Mouse (Mus musculus): ENCODE results near the gene Ciita. TPM values are rescaled to one million over a fixed set of nuclear protein-coding genes. Genes with fewer than 3 reads are reported as not detected.

Ciita gene
- polyA plus RNA-seq, 1 experiment from 2014 or later = 0.33 TPM

DNA sequence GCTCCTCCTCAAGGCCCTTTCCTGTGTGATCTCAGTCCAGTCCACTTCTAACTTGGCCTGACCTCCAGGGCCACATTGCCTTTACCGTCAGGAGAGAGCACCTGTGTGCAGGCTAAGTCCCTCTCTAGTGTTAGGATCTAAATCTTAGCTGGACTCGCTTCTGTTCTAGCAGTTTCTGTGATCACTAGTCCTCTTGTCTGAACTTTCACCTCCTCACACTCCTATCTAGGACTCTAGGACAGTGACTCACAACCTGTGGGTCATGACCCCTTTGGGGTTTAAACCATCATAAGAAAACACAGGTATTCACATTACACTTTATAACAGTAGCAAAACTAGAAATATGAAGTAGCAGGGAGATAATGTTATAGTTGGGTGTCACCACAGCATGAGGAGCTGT lies 28.0 kb upstream of the Ciita start:
- H3K9me3 ChIP-seq = no peaks in the 10 kb centered on the region
- no peaks in the 10 kb centered on the region for H3K36me3 ChIP-seq
- H3K9ac ChIP-seq = no peak overlapping the region
- H3K27me3 ChIP-seq (replicated peaks) = no peaks in the 10 kb centered on the region
- H3K4me1 ChIP-seq = peaks cover 13% of the 10 kb centered on the region
- WGBS = 94% methylated on average over 2 of the region's 2 CpGs
- ATAC-seq (ENCODE audit: low FRiP score, low read depth) = no peak
- no peak overlapping the region for H3K4me2 ChIP-seq (replicated peaks)
- no peak overlapping the region for H3K4me3 ChIP-seq
- no peak overlapping the region for H3K27ac ChIP-seq

DNA sequence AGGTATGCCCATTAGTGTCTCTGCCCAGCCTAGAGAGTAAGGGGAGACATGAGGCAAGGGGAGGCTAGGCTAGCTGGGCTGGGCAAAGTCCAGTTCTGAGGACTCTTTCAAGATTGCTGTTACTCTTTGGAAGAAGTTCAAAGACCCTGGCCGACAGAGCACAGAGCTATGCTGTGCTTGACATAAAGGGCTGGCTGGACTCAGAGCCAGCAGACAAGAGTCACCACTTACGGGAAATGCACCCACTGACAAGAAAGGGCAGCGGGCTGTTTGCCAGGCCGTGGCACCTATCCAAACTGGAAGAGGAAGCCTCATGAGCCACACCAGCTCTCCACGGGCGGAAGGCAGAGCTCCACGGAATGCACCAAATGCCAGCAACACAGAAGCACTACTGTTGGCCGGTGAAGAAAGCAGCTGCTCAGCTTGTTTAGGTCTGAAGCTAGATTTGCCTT lies 27.4 kb upstream of the Ciita start:
- H3K9me3 ChIP-seq = no peaks in the 10 kb centered on the region
- no peak for ATAC-seq (ENCODE audit: low FRiP score, low read depth)
- WGBS = 88% methylated on average over 8 of the region's 8 CpGs
- H3K4me3 ChIP-seq = no peak overlapping the region
- no peak overlapping the region for H3K4me2 ChIP-seq (replicated peaks)
- no peak overlapping the region for H3K9ac ChIP-seq
- H3K4me1 ChIP-seq = peaks cover 12% of the 10 kb centered on the region
- H3K36me3 ChIP-seq = no peaks in the 10 kb centered on the region
- H3K27ac ChIP-seq = no peak overlapping the region
- H3K27me3 ChIP-seq (replicated peaks) = no peaks in the 10 kb centered on the region

DNA sequence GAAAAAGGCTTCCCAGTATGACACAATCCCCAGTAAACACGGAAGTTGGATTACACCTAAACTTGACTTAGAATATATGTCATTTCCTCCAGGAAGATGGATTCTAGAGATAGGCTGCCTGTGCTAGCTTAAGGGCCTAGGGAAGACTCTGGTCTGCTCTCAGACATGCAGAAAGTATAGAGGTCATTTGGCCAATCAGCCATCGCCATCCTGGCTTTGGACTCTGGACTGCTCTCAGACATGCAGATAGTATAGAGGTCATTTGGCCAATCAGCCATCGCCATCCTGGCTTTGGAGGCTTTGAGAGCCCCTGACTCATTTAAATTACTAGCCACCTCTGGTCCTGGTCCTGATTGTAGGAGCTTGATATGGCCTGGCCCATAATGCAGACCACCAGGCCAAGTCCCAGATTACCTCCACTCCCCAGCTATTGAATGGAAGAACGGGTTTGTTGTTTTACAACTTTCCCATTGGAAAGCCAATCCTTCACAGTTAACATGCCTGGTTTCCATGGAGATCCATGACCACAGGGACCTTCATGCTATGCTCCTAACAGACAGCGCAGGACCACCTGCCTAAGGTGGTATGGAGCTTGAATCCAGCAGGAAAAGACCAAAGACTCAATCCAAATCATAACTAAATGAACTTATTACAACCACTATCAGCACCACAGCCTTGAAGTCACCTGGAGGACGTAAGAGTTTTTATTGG lies 25.8 kb upstream of the Ciita start:
- WGBS = 54% methylated on average over 6 of the region's 6 CpGs
- Histone ChIP-seq H3K4me2 (replicated peaks) (no peak overlapping the region), H3K4me1 (0 out of 2 replicates have a peak, but pooled peaks cover 6% of the 10 kb centered on the region), H3K9me3 (no peaks in the 10 kb centered on the region), H3K4me3 (no peak overlapping the region), H3K9ac (no peak overlapping the region), H3K36me3 (no peaks in the 10 kb centered on the region), H3K27ac (no peak overlapping the region), H3K27me3 (replicated peaks) (no peaks in the 10 kb centered on the region)
- no peak for ATAC-seq (ENCODE audit: low FRiP score, low read depth)

- no peak for ATAC-seq (ENCODE audit: low FRiP score, low read depth)
- H3K9me3 ChIP-seq = no peaks in the 10 kb centered on the region
- no peaks in the 10 kb centered on the region for H3K27me3 ChIP-seq (replicated peaks)
Observed at GRCm38 (mm10) chr16:10454583-10454974, 25.3 kb upstream of the Ciita start.

DNA sequence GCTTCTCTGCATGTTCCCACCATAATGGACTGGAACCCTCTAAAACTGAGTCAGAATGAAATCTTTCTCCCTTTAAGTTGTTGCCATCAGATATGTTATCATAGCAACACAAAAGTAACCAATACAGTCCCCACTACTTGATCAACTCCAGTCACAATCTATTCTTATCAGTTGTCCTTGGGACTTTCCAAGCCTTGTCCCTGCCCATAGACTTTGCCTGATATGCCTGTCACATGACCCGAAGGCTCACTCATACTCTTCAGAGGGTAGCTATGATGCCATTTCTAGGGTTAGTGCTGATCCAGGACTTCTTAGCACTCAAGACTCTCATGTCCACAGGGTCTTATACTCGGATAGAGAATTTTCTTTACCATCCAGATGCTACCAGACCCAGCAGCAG lies 19.7 kb upstream of the Ciita start:
- no peaks in the 10 kb centered on the region for H3K9me3 ChIP-seq
- no peaks in the 10 kb centered on the region for H3K36me3 ChIP-seq
- no peak overlapping the region for H3K27ac ChIP-seq
- no peak for ATAC-seq (ENCODE audit: low FRiP score, low read depth)
- 86% methylated on average over 2 of the region's 2 CpGs for WGBS
- H3K27me3 ChIP-seq (replicated peaks) = no peaks in the 10 kb centered on the region
- no peaks in the 10 kb centered on the region for H3K4me1 ChIP-seq
- H3K4me2 ChIP-seq (replicated peaks) = no peak overlapping the region
- no peak overlapping the region for H3K4me3 ChIP-seq
- no peak overlapping the region for H3K9ac ChIP-seq

More at GRCm38 (mm10) chr16:10454583-10454974, 25.3 kb upstream of the Ciita start:
- H3K4me1 ChIP-seq = 0 out of 2 replicates have a peak, but pooled peaks cover 6% of the 10 kb centered on the region
- no peak overlapping the region for H3K4me3 ChIP-seq
- no peak overlapping the region for H3K9ac ChIP-seq
- 16% methylated on average over 3 of the region's 3 CpGs for WGBS
- H3K4me2 ChIP-seq (replicated peaks) = no peak overlapping the region
- no peak overlapping the region for H3K27ac ChIP-seq
- H3K36me3 ChIP-seq = no peaks in the 10 kb centered on the region

- Histone ChIP-seq H3K27me3 (replicated peaks) (no peaks in the 10 kb centered on the region), H3K4me1 (no peaks in the 10 kb centered on the region), H3K4me2 (replicated peaks) (no peak overlapping the region), H3K9me3 (no peaks in the 10 kb centered on the region), H3K27ac (no peak overlapping the region), H3K4me3 (no peak overlapping the region), H3K36me3 (no peaks in the 10 kb centered on the region), H3K9ac (no peak overlapping the region)
- ATAC-seq (ENCODE audit: low FRiP score, low read depth) = no peak
- 88% methylated on average over 2 of the region's 2 CpGs for WGBS
Observed at GRCm38 (mm10) chr16:10461178-10461577, 18.7 kb upstream of the Ciita start.

- 39% methylated on average over 4 of the region's 4 CpGs for WGBS
- no peaks in the 10 kb centered on the region for H3K27me3 ChIP-seq (replicated peaks)
- H3K36me3 ChIP-seq = no peaks in the 10 kb centered on the region
- no peak overlapping the region for H3K27ac ChIP-seq
- no peaks in the 10 kb centered on the region for H3K4me1 ChIP-seq
- H3K9me3 ChIP-seq = no peaks in the 10 kb centered on the region
- H3K4me3 ChIP-seq = no peak overlapping the region
- H3K9ac ChIP-seq = no peak overlapping the region
- no peak for ATAC-seq (ENCODE audit: low FRiP score, low read depth)
- no peak overlapping the region for H3K4me2 ChIP-seq (replicated peaks)
Observed at GRCm38 (mm10) chr16:10465011-10465681, 14.7 kb upstream of the Ciita start.

GRCm38 (mm10) chr16:10467391-10468107 lies 12.3 kb upstream of the Ciita start:
- no peak overlapping the region for H3K27ac ChIP-seq
- H3K4me2 ChIP-seq (replicated peaks) = no peak overlapping the region
- no peak overlapping the region for H3K9ac ChIP-seq
- 45% methylated on average over 11 of the region's 11 CpGs for WGBS
- H3K4me1 ChIP-seq = no peaks in the 10 kb centered on the region
- H3K9me3 ChIP-seq = no peaks in the 10 kb centered on the region
- H3K4me3 ChIP-seq = no peak overlapping the region
- H3K27me3 ChIP-seq (replicated peaks) = no peaks in the 10 kb centered on the region
- no peak for ATAC-seq (ENCODE audit: low FRiP score, low read depth)
- no peaks in the 10 kb centered on the region for H3K36me3 ChIP-seq

- ATAC-seq (ENCODE audit: low FRiP score, low read depth) = no peak
- Histone ChIP-seq H3K4me1 (no peaks in the 10 kb centered on the region), H3K9ac (no peak overlapping the region), H3K4me2 (replicated peaks) (no peak overlapping the region), H3K4me3 (no peak overlapping the region), H3K27me3 (replicated peaks) (no peaks in the 10 kb centered on the region), H3K27ac (no peak overlapping the region), H3K9me3 (no peaks in the 10 kb centered on the region), H3K36me3 (no peaks in the 10 kb centered on the region)
- 76% methylated on average over 1 of the region's 1 CpGs for WGBS
Observed at GRCm38 (mm10) chr16:10468201-10468600, 11.7 kb upstream of the Ciita start.

DNA sequence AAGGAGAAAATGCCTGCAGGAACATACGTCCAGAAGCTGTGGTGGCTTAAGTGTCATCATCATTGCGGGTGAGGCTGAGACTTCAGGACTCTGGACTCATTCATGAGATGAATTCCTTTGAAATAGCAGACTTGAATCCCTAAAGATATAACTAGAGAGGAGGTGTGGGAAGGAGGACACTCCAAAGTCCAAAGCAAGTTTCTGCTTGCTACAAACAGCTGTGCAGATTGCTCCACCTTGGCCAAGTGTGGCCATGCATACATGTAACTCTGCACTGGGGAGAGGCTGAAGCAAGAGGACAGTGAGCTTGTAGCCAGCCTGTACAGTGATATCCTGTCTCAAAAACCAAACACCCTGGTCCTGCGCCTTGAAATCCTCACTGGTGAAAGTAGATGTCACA lies 7.9 kb upstream of the Ciita start:
- no peaks in the 10 kb centered on the region for H3K27me3 ChIP-seq (replicated peaks)
- no peak overlapping the region for H3K9ac ChIP-seq
- H3K4me2 ChIP-seq (replicated peaks) = no peak overlapping the region
- H3K9me3 ChIP-seq = no peaks in the 10 kb centered on the region
- H3K36me3 ChIP-seq = no peaks in the 10 kb centered on the region
- no peak for ATAC-seq (ENCODE audit: low FRiP score, low read depth)
- 89% methylated on average over 3 of the region's 3 CpGs for WGBS
- no peaks in the 10 kb centered on the region for H3K4me1 ChIP-seq
- H3K27ac ChIP-seq = no peak overlapping the region
- H3K4me3 ChIP-seq = no peak overlapping the region

- Histone ChIP-seq H3K9ac (no peak overlapping the region), H3K4me3 (no peak overlapping the region), H3K4me1 (no peaks in the 10 kb centered on the region), H3K27ac (no peak overlapping the region), H3K4me2 (replicated peaks) (no peak overlapping the region), H3K27me3 (replicated peaks) (no peaks in the 10 kb centered on the region), H3K36me3 (no peaks in the 10 kb centered on the region), H3K9me3 (no peaks in the 10 kb centered on the region)
- WGBS = 80% methylated on average over 3 of the region's 3 CpGs
- ATAC-seq (ENCODE audit: low FRiP score, low read depth) = no peak
Observed at GRCm38 (mm10) chr16:10474956-10475355, 4.9 kb upstream of the Ciita start.

- Histone ChIP-seq H3K9ac (no peak overlapping the region), H3K4me2 (replicated peaks) (no peak overlapping the region), H3K4me3 (no peak overlapping the region), H3K27ac (no peak overlapping the region), H3K36me3 (no peaks in the 10 kb centered on the region), H3K27me3 (replicated peaks) (no peaks in the 10 kb centered on the region), H3K9me3 (no peaks in the 10 kb centered on the region), H3K4me1 (no peaks in the 10 kb centered on the region)
- WGBS = 78% methylated on average over 2 of the region's 2 CpGs
- ATAC-seq (ENCODE audit: low FRiP score, low read depth) = no peak
Observed at GRCm38 (mm10) chr16:10475919-10476318, 3.9 kb upstream of the Ciita start.

Measured in neural tube, embryonic 12.5 days (tissue).